Comparison of ENCODE assay signal across 20 mouse cellular contexts in the genomic region with DNA sequence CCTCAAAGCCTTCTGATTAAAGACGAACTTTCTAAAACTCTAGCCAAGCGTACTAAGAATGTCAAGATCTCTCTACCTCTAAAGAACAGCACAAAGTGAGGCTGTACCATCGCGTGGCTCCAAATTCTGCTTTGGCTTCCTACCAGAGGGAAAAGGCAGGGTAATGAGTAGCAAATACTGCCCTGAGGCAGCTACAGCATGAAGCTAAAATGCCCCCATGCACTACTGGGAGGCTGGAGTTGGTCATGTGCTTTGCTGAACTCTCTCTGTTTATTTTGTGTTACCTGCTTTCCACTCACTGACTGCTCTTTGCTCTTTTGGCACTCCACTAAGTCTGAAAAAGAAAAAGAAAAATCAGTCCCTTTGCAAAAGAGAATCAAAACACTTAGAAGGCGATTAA.
DNase-seq lines count a peak whose midpoint lies in the region; ATAC-seq and TF ChIP-seq lines count a peak whose summit lies in the region.
"Had no signal": no experiment of that assay in that cellular context is flagged by ENCODE, and none has a peak within 500 bp of the region (broad histone marks: within the 10 kb centered on the region; RNA-seq: fewer than 3 reads in every experiment).

No protein-coding gene starts in this region.

- WGBS in liver, embryonic 11.5 days = 78% methylated on average over 5 of the region's 5 CpGs
- 67% methylated on average over 5 of the region's 5 CpGs for WGBS in liver, embryonic 12.5 days (ENCODE audit: insufficient replicate concordance)
- 65% methylated on average over 5 of the region's 5 CpGs for WGBS in liver, postnatal 0 days (ENCODE audit: insufficient replicate concordance)

- H3K9ac ChIP-seq in liver, embryonic 11.5 days (ENCODE audit: low read depth, low read length) = no peak overlapping the region
- H3K9ac ChIP-seq in liver, embryonic 12.5 days = no peak overlapping the region
- H3K9ac ChIP-seq in liver, postnatal 0 days (replicated peaks) = no peak overlapping the region
- H3K9ac ChIP-seq: embryonic facial prominence, embryonic 15.5 days; heart, embryonic 15.5 days; limb, embryonic 12.5 days had no signal

- H3K4me2 ChIP-seq in liver, embryonic 11.5 days = no peak overlapping the region
- H3K4me2 ChIP-seq in liver, embryonic 12.5 days = no peak overlapping the region
- H3K4me2 ChIP-seq in liver, postnatal 0 days (ENCODE audit: low read depth, low read length) = no peak overlapping the region
- H3K4me2 ChIP-seq: embryonic facial prominence, embryonic 15.5 days; heart, embryonic 15.5 days; limb, embryonic 12.5 days had no signal

- no peaks in the 10 kb centered on the region for H3K9me3 ChIP-seq in liver, embryonic 11.5 days (ENCODE audit: control insufficient read depth, low read length)
- no peaks in the 10 kb centered on the region for H3K9me3 ChIP-seq in liver, embryonic 12.5 days (replicated peaks)
- no peaks in the 10 kb centered on the region for H3K9me3 ChIP-seq in liver, postnatal 0 days (ENCODE audit: low read length)
- H3K9me3 ChIP-seq: embryonic facial prominence, embryonic 15.5 days; forebrain, embryonic 10.5 days; heart, embryonic 15.5 days; limb, embryonic 12.5 days; megakaryocyte, embryonic 14.5 days had no signal

- no peaks in the 10 kb centered on the region for H3K27me3 ChIP-seq in liver, embryonic 11.5 days (replicated peaks; ENCODE audit: control insufficient read depth, insufficient read depth, low read length)
- no peaks in the 10 kb centered on the region for H3K27me3 ChIP-seq in liver, embryonic 12.5 days (replicated peaks)
- no peaks in the 10 kb centered on the region for H3K27me3 ChIP-seq in liver, postnatal 0 days (ENCODE audit: insufficient read depth, low read length)
- H3K27me3 ChIP-seq: embryonic facial prominence, embryonic 15.5 days; heart, embryonic 15.5 days; limb, embryonic 12.5 days; megakaryocyte, embryonic 14.5 days had no signal

- H3K4me3 ChIP-seq in liver, embryonic 11.5 days (ENCODE audit: low read depth, low read length) = no peak overlapping the region
- H3K4me3 ChIP-seq in liver, embryonic 12.5 days = no peak overlapping the region
- H3K4me3 ChIP-seq in liver, postnatal 0 days (ENCODE audit: low read depth, low read length) = no peak overlapping the region
- H3K4me3 ChIP-seq: embryonic facial prominence, embryonic 15.5 days; forebrain, embryonic 10.5 days; heart, embryonic 15.5 days; limb, embryonic 12.5 days; megakaryocyte, embryonic 14.5 days had no signal

- ATAC-seq in liver, embryonic 11.5 days (replicated peaks; ENCODE audit: low FRiP score) = no peak; the same call in 1 of the 2 replicates
- no peak for ATAC-seq in liver, embryonic 12.5 days
- peak; percentile 88 for ATAC-seq in liver, postnatal 0 days
- ATAC-seq: hindbrain, postnatal 0 days; intestine, postnatal 0 days had no signal

- no peak for TF ChIP-seq EP300 in liver, postnatal 0 days (IDR thresholded peaks at IDR 0.05; ENCODE audit: low read depth)

- H3K4me1 ChIP-seq in liver, embryonic 11.5 days (replicated peaks; ENCODE audit: control insufficient read depth, insufficient read depth, low read length) = no peaks in the 10 kb centered on the region
- H3K4me1 ChIP-seq in liver, embryonic 12.5 days = no peaks in the 10 kb centered on the region
- H3K4me1 ChIP-seq in liver, postnatal 0 days (ENCODE audit: insufficient read depth) = peaks cover 8% of the 10 kb centered on the region; the same call in 1 of the 2 replicates
- H3K4me1 ChIP-seq: embryonic facial prominence, embryonic 15.5 days; forebrain, embryonic 10.5 days; heart, embryonic 15.5 days; limb, embryonic 12.5 days had no signal

- H3K36me3 ChIP-seq in liver, embryonic 11.5 days (ENCODE audit: control insufficient read depth, insufficient read depth, low read length) = no peaks in the 10 kb centered on the region
- no peaks in the 10 kb centered on the region for H3K36me3 ChIP-seq in liver, embryonic 12.5 days
- no peaks in the 10 kb centered on the region for H3K36me3 ChIP-seq in liver, postnatal 0 days (replicated peaks; ENCODE audit: insufficient read depth, low read length)
- H3K36me3 ChIP-seq: embryonic facial prominence, embryonic 15.5 days; forebrain, embryonic 10.5 days; heart, embryonic 15.5 days; limb, embryonic 12.5 days had no signal

- peak overlapping the region; percentile 13; the same call in 1 of the 2 replicates for H3K27ac ChIP-seq in liver, embryonic 11.5 days (ENCODE audit: low read depth, low read length)
- H3K27ac ChIP-seq in liver, embryonic 12.5 days = no peak overlapping the region
- peak overlapping the region; percentile 85 for H3K27ac ChIP-seq in liver, postnatal 0 days (ENCODE audit: low read depth)
- H3K27ac ChIP-seq: embryonic facial prominence, embryonic 15.5 days; forebrain, embryonic 10.5 days; heart, embryonic 15.5 days; hindbrain, postnatal 0 days; limb, embryonic 12.5 days had no signal

- TF ChIP-seq CTCF in liver, postnatal 0 days (IDR thresholded peaks at IDR 0.05; ENCODE audit: low read depth) = no peak

- no peak for DNase-seq in liver, embryonic 11.5 days (ENCODE audit: low spot score)
- peak; percentile 96 for DNase-seq in kidney, adult 9 months
- peak; percentile 82 to 92 for DNase-seq in kidney, postnatal 25 days
- DNase-seq in liver, postnatal 0 days = no peak
- no peak for DNase-seq in left cerebral cortex, adult 11 months (ENCODE audit: low spot score)
- no peak for DNase-seq in gastrocnemius, postnatal 36 days
- DNase-seq: adrenal gland, postnatal 25 days; cerebellum, adult 18-20 months; cerebellum, postnatal 25 days; lung, postnatal 10 days; midbrain, embryonic 14.5 days; thymus, postnatal 14 days had no signal

- intact Hi-C loops in gastrocnemius, postnatal 36 days (cut with DNase I) = no loop called here

Comparison
In these comparisons a context has a peak if more than half of its experiments do, and no peak if none do; other contexts are left out.
1. DNase-seq: peak in kidney, adult 9 months (single experiment) and kidney, postnatal 25 days (2 of 2); none in liver, embryonic 11.5 days (single experiment), liver, postnatal 0 days (single experiment), left cerebral cortex, adult 11 months (single experiment) and gastrocnemius, postnatal 36 days (0 of 2).